Mouse (Mus musculus) forebrain, postnatal 0 days (tissue): ENCODE results near the gene Flna. TPM values are rescaled to one million over a fixed set of nuclear protein-coding genes. Genes with fewer than 3 reads are reported as not detected.

Experiments used
- ATAC-seq: fragments of 200-750 bp; cut with Nextera tagmentation; 2 replicates; pipeline ENCODE4 v1.8.0; 2017; ENCODE audit warnings: mild to moderate bottlenecking, moderate library complexity
- DNase-seq: peaks from one replicate; pipeline ENCODE4 v3.0.0-alpha.2; 2015
- H3K27ac ChIP-seq: fragments of 300-500 bp; sonication (generic); 2 replicates; pipeline ENCODE4 v1.5.1; 2014; ENCODE audit warnings: low read depth, mild to moderate bottlenecking, antibody characterized with exemption, low read length, moderate library complexity, mixed read lengths
- H3K27me3 ChIP-seq: fragments of 300-500 bp; sonication (generic); 2 replicates; pipeline ENCODE4 v1.6.1; 2014; ENCODE audit warnings: mild to moderate bottlenecking, low read length, mixed read lengths; ENCODE audit not compliant: insufficient read depth
- H3K36me3 ChIP-seq: fragments of 300-500 bp; sonication (generic); 2 replicates; pipeline ENCODE4 v1.6.1; 2014; ENCODE audit warnings: mild to moderate bottlenecking, moderate library complexity; ENCODE audit not compliant: insufficient read depth
- H3K4me1 ChIP-seq: fragments of 300-500 bp; sonication (generic); 2 replicates; pipeline ENCODE4 v1.6.1; 2014; ENCODE audit warnings: antibody characterized with exemption; ENCODE audit not compliant: insufficient read depth
- H3K4me2 ChIP-seq: fragments of 300-500 bp; sonication (generic); 2 replicates; pipeline ENCODE4 v1.6.1; 2014; ENCODE audit warnings: low read depth, mild to moderate bottlenecking, moderate library complexity
- H3K4me3 ChIP-seq: fragments of 300-500 bp; sonication (generic); 2 replicates; pipeline ENCODE4 v1.5.1; 2014; ENCODE audit warnings: low read depth, low read length, mixed read lengths
- H3K9ac ChIP-seq: fragments of 300-500 bp; sonication (generic); 2 replicates; pipeline ENCODE4 v1.6.1; 2014; ENCODE audit warnings: mild to moderate bottlenecking
- H3K9me3 ChIP-seq: fragments of 300-500 bp; sonication (generic); 2 replicates; pipeline ENCODE4 v1.6.1; 2016; ENCODE audit warnings: low read length
- CTCF ChIP-seq: sonication (generic); IDR thresholded peaks from 2 replicates; pipeline ENCODE4 v1.5.1; 2016; ENCODE audit warnings: antibody characterized with exemption, control low read depth, low read depth
- WGBS: fragments of 180-500 bp; shearing (Covaris S2); extraction: QIAGEN DNeasy Blood & Tissue Kit; methylation state at CpG from one replicate; pipeline ENCODE4 v1.1.7; 2014; 5-methylcytosine and 5-hydroxymethylcytosine counted together
- polyA plus RNA-seq: library from polyadenylated mRNA; unstranded; fragments of >200 nt; fragmentation: Nextera tagmentation; extraction: Ambion mirVana; gene quantifications from 2 replicates; pipeline ENCODE4 v1.2.1, GENCODE M21; 2015
- total RNA-seq: library from RNA; depleted of rRNA; stranded (reverse); fragments of >200 nt; gene quantifications from 2 replicates; pipeline ENCODE4 v1.2.3, GENCODE M21; 2014

The Flna gene
- total and polyA plus RNA-seq, 2 experiments from 2014 or later = 45.1 to 327 TPM

- H3K4me1 ChIP-seq = no peaks in the 10 kb centered on the region
- 29% methylated on average over 42 of the region's 42 CpGs for WGBS
- peak within 1 kb of the TSS; percentile 65 for H3K9ac ChIP-seq
- no peaks in the 10 kb centered on the region for H3K9me3 ChIP-seq
- peak; percentile 62 for TF ChIP-seq CTCF
- H3K27me3 ChIP-seq = no peaks in the 10 kb centered on the region
- H3K4me3 ChIP-seq = peak within 1 kb of the TSS; percentile 53
- H3K27ac ChIP-seq = peak within 1 kb of the TSS; percentile 96
- DNase-seq (peak; percentile 95), ATAC-seq (peak; percentile 94)
- H3K36me3 ChIP-seq = peaks cover 4% of the 10 kb centered on the region; the same call in 1 of the 2 replicates
- peak within 1 kb of the TSS; percentile 52 for H3K4me2 ChIP-seq
These were observed 20.7 kb upstream of the Flna start, which contains the start of gene Rpl10 for GRCm38 (mm10) chrX:74270062-74270901. Gene Rpl10 (plus strand): TSS chrX:74270812.

DNA sequence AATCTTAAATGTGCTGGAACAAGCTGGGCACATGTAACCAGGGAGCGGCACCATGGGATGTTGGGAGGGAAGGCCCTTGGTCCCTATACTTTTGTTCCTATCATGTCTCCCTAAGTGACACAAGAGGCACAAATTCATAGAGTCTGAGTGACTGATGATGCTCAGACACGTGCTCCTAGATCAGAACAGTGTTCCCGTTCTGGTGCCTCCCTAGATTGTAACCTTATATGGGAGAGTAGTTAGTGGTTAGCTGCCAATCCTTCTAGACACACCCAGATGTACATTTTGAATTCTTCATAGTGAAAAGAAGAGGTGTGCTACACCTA is 20.1 kb upstream of the Flna start:
- WGBS = 28% methylated on average over 3 of the region's 3 CpGs
- H3K4me2 ChIP-seq = peak overlapping the region; percentile 46
- no peaks in the 10 kb centered on the region for H3K27me3 ChIP-seq
- no peak for TF ChIP-seq CTCF
- H3K4me3 ChIP-seq = peak overlapping the region; percentile 53
- H3K27ac ChIP-seq = peak overlapping the region; percentile 96
- no peaks in the 10 kb centered on the region for H3K4me1 ChIP-seq
- ATAC-seq (peak; percentile 61), DNase-seq (no peak)
- H3K9ac ChIP-seq = peak overlapping the region; percentile 58
- H3K36me3 ChIP-seq = peaks cover 4% of the 10 kb centered on the region; the same call in 1 of the 2 replicates
- no peaks in the 10 kb centered on the region for H3K9me3 ChIP-seq

DNA sequence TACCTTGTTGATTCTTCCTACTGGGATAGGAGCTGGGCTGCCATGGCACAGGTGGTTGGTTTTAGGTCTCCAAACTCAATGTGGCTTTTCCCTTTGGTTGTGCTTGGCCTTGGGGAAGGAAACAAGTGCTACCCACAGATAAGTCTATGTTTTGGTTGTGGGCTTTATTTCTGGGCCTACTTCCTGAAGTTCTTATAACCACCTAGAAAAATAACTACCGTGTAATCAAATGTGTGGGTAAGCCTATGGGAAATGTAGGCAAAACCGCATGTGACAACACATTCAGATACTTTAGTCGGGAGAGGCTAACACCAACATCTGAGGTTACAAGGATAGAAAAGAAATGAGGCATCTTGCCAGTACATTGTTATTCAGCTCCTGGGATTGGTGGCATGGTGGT is 8.1 kb upstream of the Flna start:
- no peak overlapping the region for H3K4me3 ChIP-seq
- no peak overlapping the region for H3K27ac ChIP-seq
- 92% methylated on average over 3 of the region's 3 CpGs for WGBS
- H3K9ac ChIP-seq = no peak overlapping the region
- no peak overlapping the region for H3K4me2 ChIP-seq
- peaks cover 5% of the 10 kb centered on the region; the same call in 1 of the 2 replicates for H3K36me3 ChIP-seq
- TF ChIP-seq CTCF = no peak
- ATAC-seq (no peak), DNase-seq (no peak)
- H3K9me3 ChIP-seq = no peaks in the 10 kb centered on the region
- H3K4me1 ChIP-seq = no peaks in the 10 kb centered on the region
- H3K27me3 ChIP-seq = no peaks in the 10 kb centered on the region

DNA sequence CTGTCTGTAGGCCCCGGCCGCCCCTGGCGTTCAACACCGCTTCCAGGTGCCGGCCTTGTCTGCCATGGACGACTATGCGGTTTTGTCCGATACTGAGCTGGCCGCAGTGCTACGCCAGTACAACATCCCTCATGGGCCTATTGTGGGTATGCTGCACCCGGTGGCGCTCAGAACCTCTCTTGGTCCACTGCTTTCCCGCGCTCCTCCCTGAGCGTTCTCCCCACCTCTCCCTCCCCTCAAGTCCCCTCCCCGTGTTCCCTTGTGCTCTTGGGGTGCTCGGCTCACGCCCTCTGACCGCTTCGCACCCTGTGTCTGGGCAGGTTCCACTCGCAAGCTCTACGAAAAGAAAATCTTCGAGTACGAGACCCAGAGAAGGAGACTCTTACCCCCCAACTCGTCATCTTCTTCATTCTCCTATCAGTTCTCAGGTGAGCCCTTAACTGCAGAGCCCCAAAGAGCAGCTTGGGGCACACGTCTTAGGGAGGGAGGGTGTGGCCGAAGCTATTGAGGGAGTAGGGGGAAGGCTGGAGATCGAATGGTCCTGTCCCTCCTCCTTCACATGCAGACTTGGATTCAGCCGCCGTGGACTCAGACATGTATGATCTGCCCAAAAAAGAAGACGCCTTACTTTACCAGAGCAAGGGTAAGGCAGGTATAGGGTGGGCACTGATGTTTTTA is 5.4 kb upstream of the Flna start:
- peak overlapping the region; percentile 84 for H3K27ac ChIP-seq
- no peaks in the 10 kb centered on the region for H3K27me3 ChIP-seq
- H3K4me3 ChIP-seq = peak overlapping the region; percentile 48
- DNase-seq = no peak
- H3K4me1 ChIP-seq = no peaks in the 10 kb centered on the region
- 41% methylated on average over 31 of the region's 31 CpGs for WGBS
- H3K36me3 ChIP-seq = peaks cover 5% of the 10 kb centered on the region; the same call in 1 of the 2 replicates
- peak overlapping the region; percentile 59 for H3K9ac ChIP-seq
- ATAC-seq = peak; percentile 61
- peak overlapping the region; percentile 59 for H3K4me2 ChIP-seq
- H3K9me3 ChIP-seq = no peaks in the 10 kb centered on the region
- TF ChIP-seq CTCF = no peak

DNA sequence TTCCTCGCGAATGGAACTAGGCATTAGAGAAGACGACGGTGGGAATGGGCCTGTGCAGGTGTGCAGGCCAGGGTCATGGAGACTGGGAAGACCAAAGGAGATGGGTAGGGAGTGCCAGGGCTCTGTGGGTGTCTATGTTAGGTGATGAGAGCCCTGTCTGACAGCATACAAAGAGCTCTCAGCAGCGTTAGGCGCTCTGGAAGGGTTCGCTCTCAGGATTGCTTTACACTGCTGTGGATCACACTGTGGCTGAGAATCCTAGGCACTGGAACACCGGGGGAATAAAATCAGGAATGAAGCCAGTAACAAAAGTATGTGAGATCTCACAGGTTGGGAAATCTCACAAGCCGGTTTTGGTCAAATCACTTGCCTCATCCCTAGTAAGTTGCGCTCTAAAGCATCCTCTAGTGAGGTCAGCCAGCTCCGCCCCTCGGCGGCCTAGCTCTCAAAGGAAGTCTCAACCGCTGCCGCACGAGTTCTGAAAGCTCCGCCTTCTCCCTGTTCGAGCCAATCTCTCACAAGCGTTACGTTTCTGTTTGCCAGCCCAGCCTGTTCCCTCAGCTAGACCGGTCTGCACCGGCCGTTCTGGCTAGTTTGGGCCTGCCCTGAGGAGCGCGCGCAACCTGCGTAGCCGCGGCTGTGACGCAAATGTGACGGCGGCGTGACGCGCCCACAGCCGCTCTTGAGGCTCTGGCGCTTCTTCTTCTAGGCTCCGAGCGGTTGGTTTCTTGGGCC is 4.7 kb upstream of the Flna start, which contains the start of gene Emd:
Emd (plus strand) TSS at position 535 of the 735 bp plus-strand sequence.
- peak within 1 kb of the TSS; percentile 59 for H3K9ac ChIP-seq
- H3K4me3 ChIP-seq = peak within 1 kb of the TSS; percentile 48
- peak within 1 kb of the TSS; percentile 84 for H3K27ac ChIP-seq
- WGBS = 30% methylated on average over 39 of the region's 39 CpGs
- peaks cover 5% of the 10 kb centered on the region; the same call in 1 of the 2 replicates for H3K36me3 ChIP-seq
- H3K27me3 ChIP-seq = no peaks in the 10 kb centered on the region
- ATAC-seq (peak; percentile 97), DNase-seq (peak; percentile 93)
- peak within 1 kb of the TSS; percentile 59 for H3K4me2 ChIP-seq
- H3K9me3 ChIP-seq = no peaks in the 10 kb centered on the region
- TF ChIP-seq CTCF = no peak
- H3K4me1 ChIP-seq = no peaks in the 10 kb centered on the region

DNA sequence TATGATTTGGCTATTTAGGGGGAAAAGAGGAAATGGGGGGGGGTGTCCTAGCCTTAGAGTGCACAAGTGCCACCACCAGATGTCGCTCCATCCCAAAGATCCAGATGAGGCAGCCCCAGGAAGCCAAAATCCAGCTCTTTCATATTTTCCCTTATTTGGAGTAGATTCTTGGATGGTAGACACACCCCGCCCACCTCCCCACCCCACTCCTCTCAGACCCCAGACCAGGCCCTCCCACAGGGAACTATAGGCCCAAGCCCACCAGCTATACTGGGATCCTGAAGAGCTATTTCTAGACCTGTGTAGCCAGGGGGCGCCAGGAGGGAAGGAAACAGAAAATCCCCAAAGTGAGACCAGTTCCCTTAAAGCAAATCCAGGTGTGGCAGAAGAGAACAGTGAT is 969 bp downstream of the Flna start:
- Histone ChIP-seq H3K4me2 (peak overlapping the region; percentile 54), H3K4me3 (no peak overlapping the region), H3K4me1 (no peaks in the 10 kb centered on the region), H3K9me3 (no peaks in the 10 kb centered on the region), H3K27ac (peak overlapping the region; percentile 50; the same call in 1 of the 2 replicates), H3K27me3 (no peaks in the 10 kb centered on the region), H3K9ac (no peak overlapping the region), H3K36me3 (no peaks in the 10 kb centered on the region)
- 22% methylated on average over 3 of the region's 3 CpGs for WGBS
- ATAC-seq (peak; percentile 10; the same call in 1 of the 2 replicates), DNase-seq (peak; percentile 73)
- TF ChIP-seq CTCF = peak; percentile 62
